Mouse (Mus musculus) CH12.LX (cell line): Measurements from ENCODE around the gene Kirrel3.

ENCODE experiments used
- JUND ChIP-seq: conservative IDR thresholded peaks from 2 replicates; pipeline ENCODE4 v1.6.1; 2011; ENCODE audit warnings: low read depth, low read length, improper control_type of control experiment
- MYC ChIP-seq: IDR thresholded peaks from 2 replicates; pipeline ENCODE4 v1.6.1; 2011; ENCODE audit warnings: low read depth, mild to moderate bottlenecking, improper control_type of control experiment, low read length

GRCm38 (mm10) chr9:34443950-34444349, 41.7 kb upstream of the Kirrel3 start:
- TF ChIP-seq MYC, result no peak
- TF ChIP-seq JUND, result no peak
